Mouse (Mus musculus) spleen, postnatal 0 days (tissue): Measurements from ENCODE around the gene Mrpl39. TPM values are rescaled to one million over a fixed set of nuclear protein-coding genes. Genes with fewer than 3 reads are reported as not detected.

Experiments used
- microRNA counts: library from miRNA; unstranded; fragments of <30 nt; microRNA quantifications from one replicate; lab custom pipeline; 2015
- polyA plus RNA-seq: library from polyadenylated mRNA; unstranded; fragments of >200 nt; fragmentation: Nextera tagmentation; extraction: Ambion mirVana; gene quantifications from 2 replicates; pipeline ENCODE4 v1.2.1, GENCODE M21; 2015

The Mrpl39 gene
- 21.3 and 22.7 TPM in 2 replicates for polyA plus RNA-seq

DNA sequence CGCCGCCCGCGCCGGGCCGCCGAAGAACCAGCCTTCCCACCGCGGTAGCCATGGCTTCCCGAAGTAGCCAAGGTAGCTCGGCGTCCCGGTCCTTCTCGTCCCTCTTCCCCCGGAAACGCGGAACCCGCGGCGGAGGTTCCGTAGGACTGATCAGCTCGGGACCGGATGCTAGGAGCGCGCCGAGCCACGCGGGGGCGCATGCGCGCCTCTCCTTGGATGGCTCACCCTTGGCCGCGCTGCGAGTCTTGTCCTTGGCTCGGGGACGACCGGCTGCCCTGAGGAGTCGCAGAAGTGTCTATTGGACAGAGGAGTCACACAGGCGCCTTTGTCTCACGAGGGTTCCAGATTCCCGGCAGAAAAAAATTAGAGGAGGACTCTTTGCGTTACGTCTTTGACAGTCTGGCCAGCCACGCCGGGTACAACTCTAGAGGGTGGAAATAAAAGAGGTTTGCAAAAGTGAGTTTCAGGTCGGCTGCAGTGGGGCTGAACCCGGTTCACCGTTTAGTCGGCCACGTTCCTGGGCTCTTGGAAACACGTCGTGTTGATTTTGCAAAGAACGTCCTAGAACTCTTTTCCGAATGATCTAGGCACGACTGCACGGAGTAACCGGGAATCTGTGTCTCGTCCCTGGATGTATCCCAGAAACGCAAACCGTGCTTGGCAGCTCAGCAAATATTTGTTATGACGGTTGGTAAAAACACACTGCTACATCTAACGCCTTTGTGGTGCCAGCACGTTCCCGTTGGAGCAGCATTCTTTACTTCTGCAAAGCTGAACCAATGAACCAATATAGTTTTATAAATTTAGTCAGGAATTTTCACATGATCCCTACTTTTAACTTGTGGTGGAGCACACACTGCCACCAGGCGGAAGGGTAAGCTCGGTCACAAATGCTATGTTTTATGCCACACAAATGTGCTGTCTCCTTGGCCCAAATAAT is at the start of gene Mrpl39:
Gene Mrpl39, minus strand, starts transcription at position 577 of the 940 bp plus-strand sequence.

DNA sequence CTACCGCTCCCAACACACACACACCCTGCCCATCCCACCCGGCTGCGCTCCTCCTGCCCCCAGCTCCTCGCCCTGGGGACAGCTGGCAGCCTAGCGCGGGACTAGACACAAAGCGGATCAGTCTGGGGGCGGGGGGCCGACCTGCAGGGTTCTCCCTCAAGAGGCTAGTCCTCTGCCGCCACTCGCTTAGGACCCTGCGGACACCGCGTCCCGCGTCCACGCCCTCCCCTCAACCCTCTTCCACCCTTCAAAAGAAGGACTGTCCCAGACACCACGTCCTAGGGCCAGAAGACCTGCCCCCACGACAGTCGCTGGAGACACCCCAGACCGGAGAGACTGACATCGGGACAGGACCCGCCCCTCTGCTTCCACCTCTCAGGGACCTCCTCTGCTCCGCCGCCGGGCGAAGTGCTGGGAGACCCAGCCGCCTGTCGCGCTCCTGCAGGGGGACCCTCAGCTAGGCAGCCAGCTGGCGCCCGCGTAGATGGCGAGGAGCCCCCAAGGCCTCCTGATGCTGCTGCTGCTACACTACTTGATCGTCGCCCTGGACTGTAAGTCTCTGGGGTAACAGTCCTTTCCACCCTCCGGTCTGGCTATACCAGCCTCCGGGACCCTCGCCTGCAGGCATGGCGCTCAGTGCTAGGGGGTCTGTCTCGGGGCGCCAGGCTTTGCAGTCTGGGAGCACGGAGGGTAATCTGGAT is 38.6 kb upstream of the Mrpl39 start, which contains the start of gene Jam2:
Gene Jam2, plus strand, starts transcription at position 121 of the 701 bp plus-strand sequence.

MicroRNA genes within 50 kb of the gene (microRNA counts, 519-probe panel; counts per million panel counts)
- 88.3 counts per million for microRNA mmu-miR-155 (lab: Ali Mortazavi, UCI)

Other genes starting within 250 kb of the Mrpl39 start
- gene A730009L09Rik, start 220.6 kb downstream of the Mrpl39 start, polyA plus RNA-seq = not detected in 2 replicates
- 1.5 and 2.2 TPM in 2 replicates for gene Jam2, start 38.4 kb upstream of the Mrpl39 start, polyA plus RNA-seq
- gene Gabpa, start 99.2 kb upstream of the Mrpl39 start, polyA plus RNA-seq = 15.6 and 16.2 TPM in 2 replicates
- 566 and 596 TPM in 2 replicates for gene Atp5j, start 99.9 kb upstream of the Mrpl39 start, polyA plus RNA-seq